Mouse (Mus musculus) intestine, embryonic 14.5 days (tissue): ENCODE results near the gene Kirrel3. TPM values are rescaled to one million over a fixed set of nuclear protein-coding genes. Genes with fewer than 3 reads are reported as not detected.

Experiments used
- ATAC-seq: fragments of 200-750 bp; cut with Nextera tagmentation; replicated peaks from 2 replicates; pipeline ENCODE4 v1.8.0; 2017; ENCODE audit warnings: low read depth, moderate number of reproducible peaks, moderate TSS enrichment, moderate library complexity; ENCODE audit not compliant: low FRiP score, low TSS enrichment
- DNase-seq: peaks from one replicate; pipeline ENCODE4 v3.0.0-alpha.2; 2018; ENCODE audit warnings: low spot score
- H3K27ac ChIP-seq: fragments of 300-500 bp; sonication (generic); 2 replicates; pipeline ENCODE4 v1.5.1; 2014; ENCODE audit warnings: low read depth, mild to moderate bottlenecking, control low read depth
- H3K27me3 ChIP-seq: fragments of 300-500 bp; sonication (generic); replicated peaks from 2 replicates; pipeline ENCODE4 v1.6.1; 2014; ENCODE audit warnings: low read length, control low read depth; ENCODE audit not compliant: control insufficient read depth, insufficient read depth
- H3K36me3 ChIP-seq: fragments of 300-500 bp; sonication (generic); 2 replicates; pipeline ENCODE4 v1.6.1; 2014; ENCODE audit warnings: low read length, control low read depth; ENCODE audit not compliant: control insufficient read depth, insufficient read depth
- H3K4me1 ChIP-seq: fragments of 300-500 bp; sonication (generic); replicated peaks from 2 replicates; pipeline ENCODE4 v1.6.1; 2014; ENCODE audit warnings: low read length, control low read depth, mixed read lengths; ENCODE audit not compliant: control insufficient read depth, insufficient read depth
- H3K4me2 ChIP-seq: fragments of 300-500 bp; sonication (generic); 2 replicates; pipeline ENCODE4 v1.6.1; 2014; ENCODE audit warnings: low read length
- H3K4me3 ChIP-seq: fragments of 300-500 bp; sonication (generic); 2 replicates; pipeline ENCODE4 v1.5.1; 2014; ENCODE audit warnings: low read depth, low read length, control low read depth, mixed read lengths
- H3K9ac ChIP-seq: fragments of 300-500 bp; sonication (generic); 2 replicates; pipeline ENCODE4 v1.6.1; 2014; ENCODE audit warnings: mild to moderate bottlenecking, low read length
- H3K9me3 ChIP-seq: fragments of 300-500 bp; sonication (generic); 2 replicates; pipeline ENCODE4 v1.6.1; 2016; ENCODE audit warnings: low read length, control low read depth; ENCODE audit not compliant: control insufficient read depth
- WGBS: fragments of 180-500 bp; shearing (Covaris S2); extraction: QIAGEN DNeasy Blood & Tissue Kit; methylation state at CpG from one replicate; pipeline ENCODE4 v1.1.7; 2014; 5-methylcytosine and 5-hydroxymethylcytosine counted together
- polyA plus RNA-seq: library from polyadenylated mRNA; unstranded; fragments of >200 nt; fragmentation: Nextera tagmentation; extraction: Ambion mirVana; gene quantifications from 2 replicates; pipeline ENCODE4 v1.2.1, GENCODE M21; 2014

Gene Kirrel3
- polyA plus RNA-seq, 1 experiment from 2014 or later: 3.2 TPM

DNA sequence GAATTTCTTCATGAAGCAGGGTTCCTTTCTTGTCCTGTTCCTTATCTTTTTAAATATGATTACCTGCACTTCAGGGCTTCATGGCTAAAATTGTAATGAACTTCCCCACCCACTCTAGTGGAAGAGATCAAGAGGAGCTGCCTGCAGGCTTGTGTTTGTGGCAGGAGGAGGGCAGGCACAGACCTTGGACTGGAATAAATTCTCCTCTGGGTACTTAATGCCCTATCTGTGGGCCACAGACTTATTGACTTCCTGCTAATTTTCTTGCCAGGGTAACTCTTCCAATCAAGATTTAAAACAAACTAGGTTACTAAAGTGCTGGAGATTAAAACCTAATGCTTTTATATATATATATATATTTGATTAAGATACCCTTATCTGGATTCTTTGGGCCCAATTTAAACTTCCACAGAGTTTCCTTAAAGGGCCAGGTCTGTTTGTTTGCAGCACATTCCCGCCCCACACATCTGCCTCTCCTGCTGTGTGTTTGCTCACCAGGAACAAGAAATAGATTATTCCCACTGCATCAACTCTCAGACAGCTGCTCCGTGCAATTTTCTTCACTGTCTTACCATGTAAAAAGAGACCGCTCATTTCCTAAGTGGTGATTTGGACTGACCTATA lies 229.4 kb downstream of the Kirrel3 start:
- ATAC-seq: 0 out of 2 replicates have a peak, but pooled peaks have one; percentile 60
- DNase-seq: no peak
- Histone ChIP-seq H3K9me3 (no peaks in the 10 kb centered on the region), H3K4me2 (no peak overlapping the region), H3K4me1 (no peaks in the 10 kb centered on the region), H3K36me3 (no peaks in the 10 kb centered on the region), H3K27me3 (peaks cover 3% of the 10 kb centered on the region; the same call in 1 of the 2 replicates), H3K4me3 (no peak overlapping the region), H3K27ac (no peak overlapping the region), H3K9ac (no peak overlapping the region)
- WGBS: 54% methylated on average over 3 of the region's 3 CpGs

DNA sequence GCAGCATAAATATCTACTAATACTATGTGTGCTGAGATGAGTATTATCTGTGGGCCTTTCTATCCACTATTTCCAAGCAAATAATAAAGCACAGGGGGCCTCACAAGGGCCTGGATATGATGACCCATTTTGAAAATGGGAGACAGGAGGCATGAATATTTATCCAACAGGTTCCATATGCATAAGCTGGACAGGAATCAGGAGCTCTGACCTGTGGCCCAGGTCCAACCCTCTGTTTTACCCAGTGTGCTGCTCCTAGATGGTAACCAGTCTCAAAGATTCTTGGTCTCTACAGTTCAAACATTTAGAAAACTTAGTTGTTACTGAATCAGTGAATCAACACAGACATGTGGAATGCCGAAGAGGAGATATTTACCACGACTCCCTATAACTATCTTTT lies 230.8 kb downstream of the Kirrel3 start:
- ATAC-seq (no peak), DNase-seq (no peak)
- no peak overlapping the region for H3K27ac ChIP-seq
- peaks cover 3% of the 10 kb centered on the region; the same call in 1 of the 2 replicates for H3K27me3 ChIP-seq
- no peaks in the 10 kb centered on the region; the same call in 1 of the 2 replicates for H3K4me1 ChIP-seq
- no peak overlapping the region for H3K9ac ChIP-seq
- H3K36me3 ChIP-seq: no peaks in the 10 kb centered on the region
- H3K4me2 ChIP-seq: no peak overlapping the region
- 83% methylated on average over 2 of the region's 2 CpGs for WGBS
- no peak overlapping the region for H3K4me3 ChIP-seq
- no peaks in the 10 kb centered on the region for H3K9me3 ChIP-seq

DNA sequence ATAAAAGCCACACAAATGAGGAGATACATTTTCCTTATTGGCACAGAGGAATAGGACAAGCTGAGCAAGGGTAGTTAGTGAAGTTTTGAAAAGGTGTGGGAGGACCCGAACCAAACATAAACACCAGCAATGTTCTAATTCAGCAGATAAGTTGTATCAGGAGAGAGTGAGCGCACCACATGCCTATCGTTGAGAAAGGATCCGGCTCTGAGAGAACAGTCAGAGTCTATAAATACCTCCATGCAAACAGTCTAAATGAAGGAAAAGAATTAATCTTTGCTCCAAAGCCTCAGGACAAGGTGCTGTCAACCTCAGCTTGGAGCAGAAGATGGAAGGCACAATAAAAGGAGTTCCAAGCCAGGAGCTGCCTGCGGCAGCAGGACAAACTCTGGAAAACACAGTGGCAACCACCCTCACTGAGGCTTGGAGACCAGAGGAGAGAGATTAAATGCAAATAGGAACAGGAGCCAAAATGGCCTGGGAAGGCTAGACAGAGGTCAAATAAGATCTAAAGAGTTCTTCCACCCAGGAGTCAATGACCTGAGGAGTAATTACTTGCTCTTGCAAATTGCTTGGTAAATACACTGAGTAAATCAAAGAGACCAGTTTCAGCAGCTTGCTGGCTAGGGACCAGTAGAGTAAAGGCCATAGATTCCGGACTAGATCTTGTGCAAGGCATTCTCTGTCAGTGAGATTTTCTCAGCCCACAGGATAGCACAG lies 235.9 kb downstream of the Kirrel3 start:
- no peak overlapping the region for H3K9ac ChIP-seq
- WGBS: 27% methylated on average over 6 of the region's 6 CpGs
- ATAC-seq (no peak), DNase-seq (no peak)
- no peak overlapping the region for H3K4me3 ChIP-seq
- H3K9me3 ChIP-seq: no peaks in the 10 kb centered on the region
- H3K27me3 ChIP-seq: 0 out of 2 replicates have a peak, but pooled peaks cover 3% of the 10 kb centered on the region
- H3K27ac ChIP-seq: no peak overlapping the region
- no peak overlapping the region for H3K4me2 ChIP-seq
- H3K4me1 ChIP-seq: no peaks in the 10 kb centered on the region; the same call in 1 of the 2 replicates
- no peaks in the 10 kb centered on the region for H3K36me3 ChIP-seq

DNA sequence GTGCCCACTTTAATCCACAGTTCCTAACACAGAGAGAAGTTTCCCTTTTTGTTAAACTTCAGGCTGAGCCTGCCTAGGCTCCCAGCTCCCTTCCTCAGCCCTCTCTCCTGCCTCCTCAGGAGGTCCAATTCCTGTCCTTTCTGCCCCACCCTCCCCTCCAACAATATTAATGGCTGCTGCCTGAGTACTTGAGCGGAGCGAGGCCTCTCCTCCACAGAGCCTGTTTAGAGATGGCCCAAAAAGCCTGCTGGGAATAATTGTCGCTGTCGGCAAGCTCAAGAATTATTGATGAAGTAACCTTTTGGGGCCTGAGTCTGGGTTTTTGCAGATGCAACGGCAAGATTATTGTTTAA lies 236.5 kb downstream of the Kirrel3 start:
- no peak overlapping the region for H3K27ac ChIP-seq
- DNase-seq: no peak
- no peaks in the 10 kb centered on the region for H3K36me3 ChIP-seq
- H3K27me3 ChIP-seq: 0 out of 2 replicates have a peak, but pooled peaks cover 3% of the 10 kb centered on the region
- WGBS: 12% methylated on average over 5 of the region's 5 CpGs
- H3K4me1 ChIP-seq: no peaks in the 10 kb centered on the region; the same call in 1 of the 2 replicates
- no peaks in the 10 kb centered on the region for H3K9me3 ChIP-seq
- H3K9ac ChIP-seq: no peak overlapping the region
- H3K4me3 ChIP-seq: no peak overlapping the region
- ATAC-seq: 0 out of 2 replicates have a peak, but pooled peaks have one; percentile 15
- no peak overlapping the region for H3K4me2 ChIP-seq

DNA sequence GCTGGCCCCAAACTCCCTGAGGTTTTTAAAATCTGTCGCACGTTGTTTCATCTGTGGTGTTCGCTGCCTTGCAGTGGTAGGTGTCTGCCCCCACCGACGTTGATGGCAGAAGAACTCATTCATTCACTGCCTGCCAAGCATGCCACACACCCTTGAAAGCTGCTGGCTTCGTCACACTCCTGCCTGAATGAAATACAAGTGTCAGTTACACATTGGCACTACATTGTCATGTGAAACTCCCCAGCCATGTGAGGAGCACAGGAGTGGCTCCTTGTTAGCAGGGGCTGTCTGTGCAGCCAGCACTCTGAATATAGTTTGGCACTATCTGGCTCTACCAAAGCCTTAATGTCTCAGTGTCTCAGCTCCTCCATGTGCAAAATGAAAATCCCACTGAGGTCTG lies 246.8 kb downstream of the Kirrel3 start:
- no peak overlapping the region for H3K4me3 ChIP-seq
- no peak overlapping the region for H3K9ac ChIP-seq
- ATAC-seq (no peak), DNase-seq (no peak)
- H3K27ac ChIP-seq: no peak overlapping the region
- H3K4me1 ChIP-seq: no peaks in the 10 kb centered on the region
- H3K36me3 ChIP-seq: no peaks in the 10 kb centered on the region
- WGBS: 74% methylated on average over 6 of the region's 6 CpGs
- no peak overlapping the region for H3K4me2 ChIP-seq
- no peaks in the 10 kb centered on the region for H3K27me3 ChIP-seq
- no peaks in the 10 kb centered on the region for H3K9me3 ChIP-seq

DNA sequence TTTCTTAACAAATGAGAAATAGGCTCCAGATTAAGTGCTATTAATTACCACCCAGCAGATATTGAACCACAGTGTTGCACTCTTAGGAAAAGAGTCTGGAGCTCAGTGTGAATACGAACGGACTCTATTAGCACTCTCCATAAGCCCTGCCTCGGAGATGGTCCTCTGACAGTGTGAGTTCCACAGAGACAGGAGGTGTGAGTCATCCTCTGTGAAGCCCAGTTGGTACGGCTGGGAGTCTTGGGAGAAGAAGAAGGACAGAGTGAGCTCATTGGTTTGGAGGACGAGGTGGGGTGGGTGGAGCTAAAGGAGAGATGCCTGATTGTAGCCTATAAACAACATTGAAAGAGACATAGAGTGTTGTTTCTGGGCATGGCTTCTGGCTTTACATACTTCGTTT lies 247.9 kb downstream of the Kirrel3 start:
- H3K4me1 ChIP-seq: no peaks in the 10 kb centered on the region
- H3K27ac ChIP-seq: no peak overlapping the region
- no peak for ATAC-seq
- H3K9me3 ChIP-seq: no peaks in the 10 kb centered on the region
- H3K4me3 ChIP-seq: no peak overlapping the region
- WGBS: 63% methylated on average over 6 of the region's 6 CpGs
- H3K9ac ChIP-seq: no peak overlapping the region
- no peaks in the 10 kb centered on the region for H3K27me3 ChIP-seq
- no peak for DNase-seq
- no peaks in the 10 kb centered on the region for H3K36me3 ChIP-seq
- no peak overlapping the region for H3K4me2 ChIP-seq

DNA sequence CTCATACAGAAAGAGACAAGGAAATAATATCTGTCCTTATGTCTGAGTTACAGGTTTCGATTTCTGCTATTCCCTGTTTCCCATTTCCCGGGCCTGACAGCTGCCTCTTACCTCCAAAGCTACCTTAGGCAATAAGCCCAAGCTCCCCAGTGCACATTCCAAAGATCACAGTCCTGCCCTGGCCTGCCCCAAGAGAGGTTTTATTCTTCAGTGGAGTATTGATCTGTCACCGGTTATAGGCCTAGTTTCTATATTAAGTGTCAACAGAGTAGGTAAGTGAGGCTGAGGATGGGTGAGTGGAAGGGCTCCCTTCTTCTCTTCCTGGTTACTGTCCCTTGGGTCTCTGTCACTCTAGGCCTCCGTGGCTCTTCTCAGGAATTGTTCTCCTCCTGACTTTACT lies 249.3 kb downstream of the Kirrel3 start:
- 79% methylated on average over 4 of the region's 4 CpGs for WGBS
- no peak for DNase-seq

DNA sequence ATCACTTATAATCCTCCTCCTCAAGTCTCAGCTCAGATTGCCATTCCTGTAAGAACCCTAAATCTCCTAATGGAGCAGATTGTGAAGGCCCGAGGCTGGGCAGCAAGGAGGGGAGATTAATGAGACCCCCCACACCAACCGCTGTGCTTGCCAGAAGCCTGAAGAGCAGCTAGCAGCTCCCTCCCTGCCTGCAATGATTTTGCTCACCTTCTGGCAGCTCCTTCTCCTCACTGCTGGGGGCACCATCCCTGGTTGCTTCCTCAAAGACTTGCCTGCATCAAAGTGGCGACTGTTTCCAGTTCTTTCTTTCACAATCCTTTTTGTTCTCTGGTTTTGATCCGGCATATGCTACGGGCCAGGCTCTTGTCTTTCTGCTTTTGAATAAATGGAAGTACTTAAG lies 253.7 kb downstream of the Kirrel3 start:
- H3K4me2 ChIP-seq: no peak overlapping the region
- WGBS: 60% methylated on average over 5 of the region's 5 CpGs
- no peaks in the 10 kb centered on the region for H3K27me3 ChIP-seq
- DNase-seq: no peak
- no peaks in the 10 kb centered on the region for H3K9me3 ChIP-seq
- no peak for ATAC-seq
- no peaks in the 10 kb centered on the region for H3K36me3 ChIP-seq
- no peak overlapping the region for H3K9ac ChIP-seq
- no peaks in the 10 kb centered on the region for H3K4me1 ChIP-seq
- no peak overlapping the region for H3K4me3 ChIP-seq
- no peak overlapping the region for H3K27ac ChIP-seq

More for the DNA sequence above, 249.3 kb downstream of the Kirrel3 start:
- ATAC-seq: no peak
- Histone ChIP-seq H3K27me3 (no peaks in the 10 kb centered on the region), H3K36me3 (no peaks in the 10 kb centered on the region), H3K27ac (no peak overlapping the region), H3K9ac (no peak overlapping the region), H3K9me3 (no peaks in the 10 kb centered on the region), H3K4me1 (no peaks in the 10 kb centered on the region), H3K4me3 (no peak overlapping the region), H3K4me2 (no peak overlapping the region)

DNA sequence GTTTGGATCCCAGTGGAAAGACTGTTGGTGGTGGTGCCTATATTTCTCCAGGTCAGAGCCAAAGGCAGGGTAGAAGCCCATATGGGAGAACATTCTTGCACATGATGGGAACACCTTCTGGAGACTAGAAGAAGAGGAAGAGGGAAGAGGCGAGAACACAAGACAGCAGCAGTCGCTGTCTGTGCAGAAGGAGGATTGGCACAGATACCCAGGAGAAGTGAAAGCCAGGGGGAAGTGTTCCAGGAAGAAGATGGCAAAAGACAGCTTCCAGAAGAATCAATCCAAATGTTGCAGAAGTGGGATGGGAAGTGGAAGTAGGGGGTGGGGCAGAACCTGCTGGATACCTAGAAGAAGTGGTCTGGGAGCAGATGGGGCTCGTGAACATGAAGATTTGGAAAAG lies 255.1 kb downstream of the Kirrel3 start:
- WGBS: 89% methylated on average over 3 of the region's 3 CpGs
- no peaks in the 10 kb centered on the region for H3K36me3 ChIP-seq
- no peaks in the 10 kb centered on the region for H3K4me1 ChIP-seq
- ATAC-seq (no peak), DNase-seq (no peak)
- H3K4me2 ChIP-seq: no peak overlapping the region
- no peak overlapping the region for H3K4me3 ChIP-seq
- H3K27ac ChIP-seq: no peak overlapping the region
- no peaks in the 10 kb centered on the region for H3K27me3 ChIP-seq
- H3K9me3 ChIP-seq: no peaks in the 10 kb centered on the region
- no peak overlapping the region for H3K9ac ChIP-seq
